Mouse (Mus musculus) heart, postnatal 0 days (tissue): ENCODE results near the gene Igll1.
"Not testable (repeated sequence)": the region's sequence is repeated elsewhere in the genome, so short reads cannot be mapped to it uniquely, and the experiment has no call there.

Experiments used
- CTCF ChIP-seq: IDR thresholded peaks from 2 replicates; pipeline ENCODE4 v1.5.1; 2016; ENCODE audit warnings: antibody characterized with exemption, control low read depth, low read depth
- EP300 ChIP-seq: IDR thresholded peaks from 2 replicates; pipeline ENCODE4 v1.6.1; 2016; ENCODE audit warnings: antibody characterized with exemption, low read depth

GRCm38 (mm10) chr16:16856054-16856453 lies 7.7 kb downstream of the Igll1 start:
- not testable (repeated sequence) for TF ChIP-seq CTCF, EP300
